Mouse (Mus musculus) megakaryocyte, adult 5-6 weeks (primary cell): ENCODE measurements around the gene Serinc2. TPM values are rescaled to one million over a fixed set of nuclear protein-coding genes. Genes with fewer than 3 reads are reported as not detected.

ENCODE experiments used
- ATAC-seq: 2 replicates; pipeline ENCODE4 v1.8.0; 2016; ENCODE audit warnings: mild to moderate bottlenecking, inconsistent platforms; ENCODE audit not compliant: poor library complexity, severe bottlenecking
- total RNA-seq, 2 experiments: library from RNA; stranded (forward) in 1 of 2; stranded (reverse) in 1 of 2; fragments of 153-499, 151-499 nt in 1 of 2; fragments of 221-1000, 200-1000 nt in 1 of 2; gene quantifications; 2 replicates each; pipeline versions ENCODE4 v1.2.3 to v1.2.4; 2015 to 2017

Gene Serinc2
- total RNA-seq, 2 experiments from 2014 or later, result 0.27 TPM; not detected in 1

DNA sequence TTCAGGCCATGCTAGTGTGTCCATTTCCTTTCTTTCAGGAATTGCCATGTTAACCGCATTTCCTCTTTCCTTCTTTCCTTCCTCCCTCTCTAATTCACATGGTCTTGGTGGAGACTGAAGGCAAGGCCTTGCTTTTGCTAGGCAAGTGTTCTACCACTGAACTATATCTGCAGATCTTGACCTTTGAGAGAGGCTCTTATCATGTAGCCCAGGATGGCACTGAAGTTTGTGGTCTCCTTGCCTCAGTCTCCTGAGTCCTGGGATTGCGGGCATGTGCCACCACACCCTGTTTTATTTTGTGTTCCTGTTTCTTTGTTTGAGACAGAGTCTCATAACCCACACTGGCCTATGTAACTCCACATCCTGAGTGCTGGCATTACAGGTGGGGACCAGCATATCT lies 67.1 kb downstream of the Serinc2 start:
- no peak for ATAC-seq

Other genes with a start within 250 kb of the Serinc2 start
- gene Col16a1, start 231.4 kb downstream of the Serinc2 start, total RNA-seq (2015), result not detected in 2 replicates
- not detected in 2 replicates for gene Col16a1, start 231.4 kb downstream of the Serinc2 start, total RNA-seq (2017)
- gene Pef1, start 176.6 kb downstream of the Serinc2 start, total RNA-seq (2015), result 53.1 TPM in 2 replicates
- 12.3 and 18.0 TPM in 2 replicates for gene Pef1, start 176.6 kb downstream of the Serinc2 start, total RNA-seq (2017)
- gene Hcrtr1, start 139.8 kb downstream of the Serinc2 start, total RNA-seq (2015), result not detected in 2 replicates
- not detected in 2 replicates for gene Hcrtr1, start 139.8 kb downstream of the Serinc2 start, total RNA-seq (2017)
- 11.4 and 12.3 TPM in 2 replicates for gene Tinagl1, start 104.1 kb downstream of the Serinc2 start, total RNA-seq (2015)
- gene Tinagl1, start 104.1 kb downstream of the Serinc2 start, total RNA-seq (2017), result 8.3 and 13.7 TPM in 2 replicates
- not detected in 2 replicates for gene Gm853, start 56.8 kb downstream of the Serinc2 start, total RNA-seq (2015)
- gene Gm853, start 56.8 kb downstream of the Serinc2 start, total RNA-seq (2017), result not detected in 2 replicates
- not detected in 2 replicates for gene Fabp3, start 29.4 kb upstream of the Serinc2 start, total RNA-seq (2015)
- gene Fabp3, start 29.4 kb upstream of the Serinc2 start, total RNA-seq (2017), result 0.28 and 0.33 TPM in 2 replicates
- gene Gm10570, start 29.5 kb upstream of the Serinc2 start, total RNA-seq (2015), result not detected in 2 replicates
- gene Gm10570, start 29.5 kb upstream of the Serinc2 start, total RNA-seq (2017), result not detected in 2 replicates
- 13.9 and 15.0 TPM in 2 replicates for gene Zcchc17, start 80.7 kb upstream of the Serinc2 start, total RNA-seq (2015)
- gene Zcchc17, start 80.7 kb upstream of the Serinc2 start, total RNA-seq (2017), result 52.1 and 68.3 TPM in 2 replicates
- 49.8 and 50.6 TPM in 2 replicates for gene Snrnp40, start 80.9 kb upstream of the Serinc2 start, total RNA-seq (2015)
- 52.9 and 54.7 TPM in 2 replicates for gene Snrnp40, start 80.9 kb upstream of the Serinc2 start, total RNA-seq (2017)